Mouse (Mus musculus) heart, adult 2 months (tissue): ENCODE measurements around the gene Nemp1.

ENCODE experiments used
- CTCF ChIP-seq: fragments of 200-600 bp; IDR thresholded peaks from 2 replicates; pipeline ENCODE4 v1.8.1; 2022; ENCODE audit warnings: antibody characterized with exemption, mild to moderate bottlenecking, moderate library complexity
- EP300 ChIP-seq: fragments of 200-500 bp; IDR thresholded peaks from 2 replicates; pipeline ENCODE4 v1.6.1; 2011; ENCODE audit warnings: low read depth, low read length, control low read depth; ENCODE audit not compliant: insufficient read depth
- POLR2A ChIP-seq: fragments of 200-500 bp; IDR thresholded peaks from 2 replicates; pipeline ENCODE4 v1.6.1; 2011; ENCODE audit warnings: mild to moderate bottlenecking, low read depth, low read length, control low read depth; ENCODE audit not compliant: insufficient read depth

DNA sequence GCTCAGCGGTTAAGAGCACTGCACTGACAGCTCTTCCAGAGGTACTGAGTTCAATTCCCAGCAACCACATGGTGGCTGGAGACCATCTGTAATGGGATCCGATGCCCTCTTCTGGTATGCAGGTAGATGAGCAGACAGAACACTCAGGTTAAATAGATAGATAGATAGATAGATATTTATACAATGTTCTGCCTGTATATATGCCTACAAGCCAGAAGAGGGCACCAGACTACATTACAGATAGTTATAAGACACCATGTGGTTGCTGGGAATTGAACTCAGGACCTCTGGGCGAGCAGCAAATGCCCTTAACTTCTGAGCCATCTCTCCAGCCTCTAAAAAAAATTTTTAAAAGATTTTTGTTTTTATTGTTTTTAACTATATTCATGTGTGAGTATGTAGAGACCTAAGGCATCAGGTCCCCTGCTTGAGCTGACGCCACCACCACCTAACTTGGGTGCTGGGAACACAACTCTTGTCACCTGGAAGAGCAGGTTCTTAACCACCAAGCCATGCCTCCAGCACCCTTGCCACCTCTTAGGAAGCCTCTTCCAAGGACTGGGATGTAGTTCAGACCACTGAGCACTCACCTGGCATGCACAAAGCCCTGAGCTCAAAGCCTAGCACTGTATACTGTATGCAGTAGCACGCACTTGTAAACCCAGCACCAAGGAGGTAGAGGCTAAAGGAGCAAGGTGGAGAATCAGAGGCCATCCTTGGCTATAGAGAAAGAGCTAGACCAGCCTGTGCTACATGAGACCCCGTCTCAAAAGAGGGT is 43.1 kb upstream of the Nemp1 start:
- TF ChIP-seq CTCF: peak; percentile 44
- no peak for TF ChIP-seq POLR2A
- no peak for TF ChIP-seq EP300
